Mouse (Mus musculus) forelimb bud, embryonic 11.5 days (tissue): Measurements from ENCODE around the gene 1700016D06Rik.

ENCODE experiments used
- DNase-seq: peaks from one replicate; pipeline ENCODE4 v3.0.0-alpha.2; 2012; ENCODE audit warnings: low read depth, low spot score

Gene 1700016D06Rik

GRCm38 (mm10) chr8:11701033-11701362 is at the start of gene 1700016D06Rik:
TSS of gene 1700016D06Rik (minus strand) at chr8:11701063.
- DNase-seq, result no peak

GRCm38 (mm10) chr8:11749472-11749871 is 48.6 kb upstream of the 1700016D06Rik start:
- DNase-seq, result no peak

GRCm38 (mm10) chr8:11746850-11747600 is 46.2 kb upstream of the 1700016D06Rik start:
- no peak for DNase-seq

GRCm38 (mm10) chr8:11743580-11743979 is 42.7 kb upstream of the 1700016D06Rik start:
- no peak for DNase-seq

GRCm38 (mm10) chr8:11740857-11741256 is 40.0 kb upstream of the 1700016D06Rik start:
- DNase-seq, result no peak

- no peak for DNase-seq
These were observed 38.2 kb upstream of the 1700016D06Rik start for GRCm38 (mm10) chr8:11739082-11739481.

- no peak for DNase-seq
These were observed 36.2 kb upstream of the 1700016D06Rik start for GRCm38 (mm10) chr8:11737096-11737495.

GRCm38 (mm10) chr8:11735672-11736235 is 34.9 kb upstream of the 1700016D06Rik start:
- no peak for DNase-seq

- DNase-seq, result peak; percentile 72
These were observed 29.5 kb upstream of the 1700016D06Rik start for GRCm38 (mm10) chr8:11730271-11730940.

GRCm38 (mm10) chr8:11728482-11729295 is 27.8 kb upstream of the 1700016D06Rik start:
- peak; percentile 28 for DNase-seq

GRCm38 (mm10) chr8:11727651-11728481 is 27.0 kb upstream of the 1700016D06Rik start, which contains the start of gene Arhgef7:
TSS of gene Arhgef7 (plus strand) at chr8:11727721.
- DNase-seq, result peak; percentile 64

GRCm38 (mm10) chr8:11727273-11727650 is 26.4 kb upstream of the 1700016D06Rik start:
- DNase-seq, result peak; percentile 16

- DNase-seq, result no peak
These were observed 16.3 kb upstream of the 1700016D06Rik start for GRCm38 (mm10) chr8:11717194-11717593.

- peak; percentile 29 for DNase-seq
These were observed 11.4 kb upstream of the 1700016D06Rik start for GRCm38 (mm10) chr8:11712244-11712643.

GRCm38 (mm10) chr8:11710415-11710814 is 9.6 kb upstream of the 1700016D06Rik start:
- no peak for DNase-seq

- DNase-seq, result no peak
These were observed 8.7 kb upstream of the 1700016D06Rik start for GRCm38 (mm10) chr8:11709542-11709941.

- DNase-seq, result no peak
These were observed 8.0 kb upstream of the 1700016D06Rik start for GRCm38 (mm10) chr8:11708815-11709214.

- no peak for DNase-seq
These were observed 6.8 kb upstream of the 1700016D06Rik start for GRCm38 (mm10) chr8:11707701-11708100.

- no peak for DNase-seq
These were observed 5.0 kb upstream of the 1700016D06Rik start for GRCm38 (mm10) chr8:11705818-11706217.

- DNase-seq, result no peak
These were observed 4.0 kb upstream of the 1700016D06Rik start for GRCm38 (mm10) chr8:11704716-11705420.
